Mouse (Mus musculus): ENCODE results near the gene Olfr10. TPM values are rescaled to one million over a fixed set of nuclear protein-coding genes. Genes with fewer than 3 reads are reported as not detected.

The Olfr10 gene
- polyA plus RNA-seq (2014; fragmentation: Nextera tagmentation; extraction: Ambion mirVana), result not detected in 2 replicates

DNA sequence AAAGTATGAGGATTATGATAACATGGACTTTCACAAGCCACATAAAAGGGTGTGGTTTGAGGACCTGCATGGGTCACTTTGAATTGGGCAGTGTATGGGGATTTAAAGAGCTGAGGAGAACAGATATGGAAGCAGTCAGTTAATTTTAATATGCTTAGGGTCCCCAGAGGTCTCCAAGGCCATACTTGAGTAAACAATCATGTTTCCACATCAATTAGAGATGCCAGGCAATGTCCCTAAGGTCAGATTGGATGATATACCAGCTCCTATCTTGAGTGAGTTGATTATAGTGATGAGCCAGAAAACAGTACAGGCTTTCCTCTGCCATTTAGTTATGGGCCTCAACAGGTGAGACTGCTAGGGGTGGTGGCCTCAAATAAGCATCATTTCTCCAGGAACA is at the start of gene Olfr10:
Gene Olfr10, plus strand, starts transcription at position 301 of the 400 bp plus-strand sequence.
- Histone ChIP-seq H3K9ac (ENCODE audit: low read length) (no peak within 1 kb of the TSS), H3K36me3 (ENCODE audit: control insufficient read depth, insufficient read depth, low read length) (no peaks in the 10 kb centered on the region), H3K27me3 (ENCODE audit: control insufficient read depth, insufficient read depth, low read length) (no peaks in the 10 kb centered on the region), H3K4me3 (ENCODE audit: low read depth, low read length) (no peak within 1 kb of the TSS), H3K27ac (replicated peaks; ENCODE audit: low read depth, low read length) (no peak within 1 kb of the TSS), H3K4me2 (ENCODE audit: low read depth, severe bottlenecking) (no peak within 1 kb of the TSS), H3K4me1 (ENCODE audit: control insufficient read depth, insufficient read depth, low read length) (no peaks in the 10 kb centered on the region), H3K9me3 (ENCODE audit: control insufficient read depth, low read length) (no peaks in the 10 kb centered on the region)
- DNase-seq (ENCODE audit: low spot score) (no peak), ATAC-seq (ENCODE audit: insufficient number of reproducible peaks, low FRiP score, low TSS enrichment, low read depth) (no peak)

DNA sequence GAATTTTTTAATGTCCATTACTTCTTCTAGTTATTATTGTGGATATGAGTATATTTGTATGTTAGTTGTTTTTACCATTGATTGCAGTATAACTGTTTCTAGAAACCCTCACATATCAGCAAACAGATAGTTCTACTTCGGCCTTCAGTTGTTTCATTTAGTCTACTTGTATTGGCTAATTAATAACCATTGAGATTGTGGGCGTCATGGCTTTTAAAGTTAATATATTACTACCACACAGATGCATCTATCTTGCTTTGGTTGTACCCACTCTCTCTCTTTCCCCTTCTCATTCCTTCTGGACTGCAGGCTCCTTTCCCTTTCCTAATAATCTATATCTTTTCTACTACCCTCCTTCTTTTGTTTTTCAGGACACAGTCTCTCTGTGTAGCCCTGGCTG is 45.2 kb upstream of the Olfr10 start:
- DNase-seq (ENCODE audit: low spot score), result no peak
- H3K27me3 ChIP-seq (ENCODE audit: control insufficient read depth, insufficient read depth, low read length), result no peaks in the 10 kb centered on the region
- H3K27ac ChIP-seq (replicated peaks; ENCODE audit: low read depth, low read length), result no peak overlapping the region
- H3K4me2 ChIP-seq (ENCODE audit: low read depth, severe bottlenecking), result no peak overlapping the region
- H3K36me3 ChIP-seq (ENCODE audit: control insufficient read depth, insufficient read depth, low read length), result peaks cover 12% of the 10 kb centered on the region; the same call in 1 of the 2 replicates
- no peaks in the 10 kb centered on the region for H3K4me1 ChIP-seq (ENCODE audit: control insufficient read depth, insufficient read depth, low read length)
- WGBS, result 87% methylated on average over 2 of the region's 2 CpGs
- no peaks in the 10 kb centered on the region for H3K9me3 ChIP-seq (ENCODE audit: control insufficient read depth, low read length)
- no peak for ATAC-seq (ENCODE audit: insufficient number of reproducible peaks, low FRiP score, low TSS enrichment, low read depth)
- H3K4me3 ChIP-seq (ENCODE audit: low read depth, low read length), result no peak overlapping the region
- no peak overlapping the region for H3K9ac ChIP-seq (ENCODE audit: low read length)

DNA sequence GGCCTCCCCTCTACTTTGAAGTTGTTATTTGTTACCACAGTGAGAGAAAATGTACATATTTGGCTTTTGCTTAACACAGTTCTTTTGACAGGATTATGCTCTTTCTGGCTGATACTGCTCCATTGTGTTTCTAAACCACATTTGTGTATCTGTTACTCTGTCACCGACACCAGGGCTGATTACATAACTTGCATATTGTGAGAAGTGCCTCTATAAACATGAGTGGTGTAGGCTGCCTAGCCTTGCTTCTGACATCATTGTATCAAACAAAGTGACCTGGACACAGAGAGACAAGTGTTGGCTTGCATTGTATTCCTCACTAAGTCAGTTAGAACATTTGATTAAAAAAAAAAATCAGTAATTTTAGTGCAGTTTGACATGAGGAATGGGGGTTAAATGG is 44.7 kb upstream of the Olfr10 start:
- peaks cover 12% of the 10 kb centered on the region; the same call in 1 of the 2 replicates for H3K36me3 ChIP-seq (ENCODE audit: control insufficient read depth, insufficient read depth, low read length)
- H3K9ac ChIP-seq (ENCODE audit: low read length), result no peak overlapping the region
- DNase-seq (ENCODE audit: low spot score) (no peak), ATAC-seq (ENCODE audit: insufficient number of reproducible peaks, low FRiP score, low TSS enrichment, low read depth) (no peak)
- 84% methylated on average over 1 of the region's 1 CpGs for WGBS
- no peak overlapping the region for H3K4me3 ChIP-seq (ENCODE audit: low read depth, low read length)
- no peaks in the 10 kb centered on the region for H3K27me3 ChIP-seq (ENCODE audit: control insufficient read depth, insufficient read depth, low read length)
- H3K27ac ChIP-seq (replicated peaks; ENCODE audit: low read depth, low read length), result no peak overlapping the region
- no peaks in the 10 kb centered on the region for H3K4me1 ChIP-seq (ENCODE audit: control insufficient read depth, insufficient read depth, low read length)
- H3K9me3 ChIP-seq (ENCODE audit: control insufficient read depth, low read length), result no peaks in the 10 kb centered on the region
- no peak overlapping the region for H3K4me2 ChIP-seq (ENCODE audit: low read depth, severe bottlenecking)

DNA sequence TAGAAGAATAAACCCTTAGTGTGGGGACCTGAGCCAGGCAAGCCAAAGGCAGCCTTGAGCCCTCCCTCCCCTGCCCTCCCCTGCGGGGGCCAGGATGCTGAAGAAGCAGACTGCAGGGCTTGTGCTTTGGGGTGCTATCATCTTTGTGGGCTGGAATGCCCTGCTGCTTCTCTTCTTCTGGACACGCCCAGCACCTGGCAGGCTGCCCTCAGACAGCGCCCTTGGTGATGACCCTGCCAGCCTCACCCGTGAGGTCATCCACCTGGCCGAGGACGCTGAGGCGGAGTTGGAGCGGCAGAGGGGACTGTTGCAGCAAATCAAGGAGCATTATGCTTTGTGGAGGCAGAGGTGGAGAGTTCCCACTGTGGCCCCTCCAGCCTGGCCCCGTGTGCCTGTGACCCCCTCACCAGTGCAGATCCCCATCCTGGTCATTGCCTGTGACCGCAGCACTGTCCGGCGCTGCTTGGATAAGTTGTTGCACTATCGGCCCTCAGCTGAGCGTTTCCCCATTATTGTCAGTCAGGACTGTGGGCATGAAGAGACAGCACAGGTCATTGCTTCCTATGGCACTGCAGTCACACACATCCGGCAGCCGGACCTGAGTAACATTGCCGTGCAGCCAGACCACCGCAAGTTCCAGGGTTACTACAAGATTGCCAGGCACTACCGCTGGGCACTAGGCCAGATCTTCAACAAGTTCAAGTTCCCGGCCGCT is 43.8 kb upstream of the Olfr10 start:
- Histone ChIP-seq H3K4me1 (ENCODE audit: control insufficient read depth, insufficient read depth, low read length) (no peaks in the 10 kb centered on the region), H3K4me3 (ENCODE audit: low read depth, low read length) (no peak overlapping the region), H3K9ac (ENCODE audit: low read length) (no peak overlapping the region), H3K9me3 (ENCODE audit: control insufficient read depth, low read length) (no peaks in the 10 kb centered on the region), H3K27me3 (ENCODE audit: control insufficient read depth, insufficient read depth, low read length) (no peaks in the 10 kb centered on the region), H3K27ac (replicated peaks; ENCODE audit: low read depth, low read length) (no peak overlapping the region), H3K4me2 (ENCODE audit: low read depth, severe bottlenecking) (no peak overlapping the region), H3K36me3 (ENCODE audit: control insufficient read depth, insufficient read depth, low read length) (peaks cover 12% of the 10 kb centered on the region; the same call in 1 of the 2 replicates)
- no peak for DNase-seq (ENCODE audit: low spot score)
- no peak for ATAC-seq (ENCODE audit: insufficient number of reproducible peaks, low FRiP score, low TSS enrichment, low read depth)
- WGBS, result 95% methylated on average over 21 of the region's 21 CpGs

DNA sequence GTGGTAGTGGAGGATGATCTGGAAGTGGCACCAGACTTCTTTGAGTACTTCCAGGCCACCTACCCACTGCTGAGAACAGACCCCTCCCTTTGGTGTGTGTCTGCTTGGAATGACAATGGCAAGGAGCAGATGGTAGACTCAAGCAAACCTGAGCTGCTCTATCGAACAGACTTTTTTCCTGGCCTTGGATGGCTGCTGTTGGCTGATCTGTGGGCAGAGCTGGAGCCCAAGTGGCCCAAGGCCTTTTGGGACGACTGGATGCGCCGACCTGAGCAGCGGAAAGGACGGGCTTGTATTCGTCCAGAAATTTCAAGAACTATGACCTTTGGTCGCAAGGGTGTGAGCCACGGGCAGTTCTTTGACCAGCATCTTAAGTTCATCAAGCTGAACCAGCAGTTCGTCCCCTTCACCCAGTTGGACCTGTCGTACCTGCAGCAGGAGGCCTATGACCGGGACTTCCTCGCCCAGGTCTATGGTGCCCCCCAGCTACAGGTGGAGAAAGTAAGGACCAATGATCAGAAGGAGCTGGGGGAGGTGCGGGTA is 43.2 kb upstream of the Olfr10 start:
- DNase-seq (ENCODE audit: low spot score), result no peak
- peaks cover 12% of the 10 kb centered on the region; the same call in 1 of the 2 replicates for H3K36me3 ChIP-seq (ENCODE audit: control insufficient read depth, insufficient read depth, low read length)
- H3K27ac ChIP-seq (replicated peaks; ENCODE audit: low read depth, low read length), result no peak overlapping the region
- H3K9me3 ChIP-seq (ENCODE audit: control insufficient read depth, low read length), result no peaks in the 10 kb centered on the region
- no peaks in the 10 kb centered on the region for H3K4me1 ChIP-seq (ENCODE audit: control insufficient read depth, insufficient read depth, low read length)
- no peak overlapping the region for H3K9ac ChIP-seq (ENCODE audit: low read length)
- WGBS, result 94% methylated on average over 14 of the region's 14 CpGs
- no peak for ATAC-seq (ENCODE audit: insufficient number of reproducible peaks, low FRiP score, low TSS enrichment, low read depth)
- H3K27me3 ChIP-seq (ENCODE audit: control insufficient read depth, insufficient read depth, low read length), result no peaks in the 10 kb centered on the region
- no peak overlapping the region for H3K4me3 ChIP-seq (ENCODE audit: low read depth, low read length)
- no peak overlapping the region for H3K4me2 ChIP-seq (ENCODE audit: low read depth, severe bottlenecking)

DNA sequence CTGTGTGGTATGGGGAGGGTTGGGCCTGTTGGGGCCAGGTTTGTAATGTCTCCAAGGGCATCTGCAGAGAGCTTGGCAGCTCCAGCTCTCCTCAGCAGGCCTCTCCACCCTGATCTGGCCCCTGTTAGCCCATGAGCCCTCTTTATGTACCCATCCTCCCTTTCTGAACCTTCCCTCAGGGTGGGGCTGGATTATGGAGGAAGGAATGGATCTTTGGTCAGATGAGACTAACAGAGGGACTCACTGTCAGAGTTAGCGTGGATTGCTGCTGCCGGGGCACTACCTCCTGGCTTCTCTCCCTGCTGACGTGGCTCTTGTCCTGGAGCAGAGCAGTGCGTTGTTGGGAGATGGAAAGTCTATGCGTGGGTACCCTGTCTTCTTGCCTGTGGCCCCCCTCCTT is 42.3 kb upstream of the Olfr10 start:
- WGBS, result 91% methylated on average over 5 of the region's 5 CpGs
- peaks cover 12% of the 10 kb centered on the region; the same call in 1 of the 2 replicates for H3K36me3 ChIP-seq (ENCODE audit: control insufficient read depth, insufficient read depth, low read length)
- ATAC-seq (ENCODE audit: insufficient number of reproducible peaks, low FRiP score, low TSS enrichment, low read depth), result no peak

DNA sequence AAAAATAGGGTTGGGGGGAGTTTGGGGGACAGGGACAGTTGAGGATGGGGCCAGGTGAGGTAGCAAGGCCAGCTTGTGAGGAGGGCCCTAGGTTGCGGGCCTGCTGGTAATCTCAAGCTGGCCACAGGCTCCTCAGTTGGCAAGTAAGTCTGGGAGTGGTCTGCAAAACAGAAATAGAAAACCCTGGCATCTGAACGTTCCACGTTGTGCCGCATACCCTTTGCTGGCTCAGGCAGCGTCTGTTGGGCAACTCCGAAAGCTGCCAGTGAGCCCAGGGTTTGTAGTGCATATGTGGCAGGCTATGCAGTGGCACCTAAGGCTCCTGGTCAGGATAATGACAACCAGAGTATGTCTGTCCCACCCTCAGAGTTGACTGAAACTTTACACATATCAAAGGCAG is 41.4 kb upstream of the Olfr10 start:
- DNase-seq (ENCODE audit: low spot score), result no peak
- no peak overlapping the region for H3K4me3 ChIP-seq (ENCODE audit: low read depth, low read length)

More for the DNA sequence above, 42.3 kb upstream of the Olfr10 start:
- H3K9me3 ChIP-seq (ENCODE audit: control insufficient read depth, low read length), result no peaks in the 10 kb centered on the region
- no peak overlapping the region for H3K9ac ChIP-seq (ENCODE audit: low read length)
- DNase-seq (ENCODE audit: low spot score), result no peak
- H3K27me3 ChIP-seq (ENCODE audit: control insufficient read depth, insufficient read depth, low read length), result no peaks in the 10 kb centered on the region
- no peak overlapping the region for H3K27ac ChIP-seq (replicated peaks; ENCODE audit: low read depth, low read length)
- no peak overlapping the region for H3K4me2 ChIP-seq (ENCODE audit: low read depth, severe bottlenecking)
- H3K4me1 ChIP-seq (ENCODE audit: control insufficient read depth, insufficient read depth, low read length), result no peaks in the 10 kb centered on the region
- H3K4me3 ChIP-seq (ENCODE audit: low read depth, low read length), result no peak overlapping the region

DNA sequence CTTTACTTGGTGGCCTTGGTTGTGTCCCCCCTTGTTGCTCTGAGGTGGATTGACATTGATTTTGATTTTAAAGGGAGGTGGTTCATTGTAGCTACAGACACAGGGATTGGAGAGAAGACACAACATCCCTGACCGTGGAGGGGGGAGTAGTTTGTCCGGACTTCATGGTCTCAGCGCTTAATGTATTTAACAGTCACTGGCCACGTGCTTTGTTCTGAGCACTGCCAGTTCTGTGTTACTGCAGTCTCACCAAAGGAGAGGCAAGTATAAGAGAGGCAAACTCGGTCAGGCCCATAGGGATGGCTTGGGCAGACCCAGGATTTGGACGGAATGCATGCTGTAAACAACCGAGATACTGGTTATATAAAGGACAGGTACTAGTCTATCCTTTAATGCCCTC is 40.5 kb upstream of the Olfr10 start:
- Histone ChIP-seq H3K27ac (replicated peaks; ENCODE audit: low read depth, low read length) (no peak overlapping the region), H3K4me3 (ENCODE audit: low read depth, low read length) (no peak overlapping the region), H3K4me2 (ENCODE audit: low read depth, severe bottlenecking) (no peak overlapping the region), H3K9me3 (ENCODE audit: control insufficient read depth, low read length) (no peaks in the 10 kb centered on the region), H3K27me3 (ENCODE audit: control insufficient read depth, insufficient read depth, low read length) (no peaks in the 10 kb centered on the region), H3K4me1 (ENCODE audit: control insufficient read depth, insufficient read depth, low read length) (no peaks in the 10 kb centered on the region), H3K9ac (ENCODE audit: low read length) (no peak overlapping the region), H3K36me3 (ENCODE audit: control insufficient read depth, insufficient read depth, low read length) (peaks cover 12% of the 10 kb centered on the region; the same call in 1 of the 2 replicates)
- DNase-seq (ENCODE audit: low spot score) (no peak), ATAC-seq (ENCODE audit: insufficient number of reproducible peaks, low FRiP score, low TSS enrichment, low read depth) (no peak)
- 90% methylated on average over 7 of the region's 7 CpGs for WGBS

More for the DNA sequence above, 41.4 kb upstream of the Olfr10 start:
- WGBS, result 85% methylated on average over 6 of the region's 6 CpGs
- no peaks in the 10 kb centered on the region for H3K4me1 ChIP-seq (ENCODE audit: control insufficient read depth, insufficient read depth, low read length)
- H3K9me3 ChIP-seq (ENCODE audit: control insufficient read depth, low read length), result no peaks in the 10 kb centered on the region
- no peak overlapping the region for H3K27ac ChIP-seq (replicated peaks; ENCODE audit: low read depth, low read length)
- ATAC-seq (ENCODE audit: insufficient number of reproducible peaks, low FRiP score, low TSS enrichment, low read depth), result no peak
- H3K36me3 ChIP-seq (ENCODE audit: control insufficient read depth, insufficient read depth, low read length), result peaks cover 12% of the 10 kb centered on the region; the same call in 1 of the 2 replicates
- H3K27me3 ChIP-seq (ENCODE audit: control insufficient read depth, insufficient read depth, low read length), result no peaks in the 10 kb centered on the region
- H3K4me2 ChIP-seq (ENCODE audit: low read depth, severe bottlenecking), result no peak overlapping the region
- no peak overlapping the region for H3K9ac ChIP-seq (ENCODE audit: low read length)
